Mouse (Mus musculus) hindbrain, embryonic 16.5 days (tissue): ENCODE data around the gene Mxd1. TPM values are rescaled to one million over a fixed set of nuclear protein-coding genes. Genes with fewer than 3 reads are reported as not detected.

Experiments
- ATAC-seq: fragments of 200-750 bp; cut with Nextera tagmentation; 2 replicates; pipeline ENCODE4 v1.8.0; 2017; ENCODE audit warnings: moderate TSS enrichment, moderate library complexity
- H3K27ac ChIP-seq: fragments of 300-500 bp; sonication (generic); 2 replicates; pipeline ENCODE4 v1.5.1; 2014; ENCODE audit warnings: low read depth, mild to moderate bottlenecking, control low read depth, low read length, moderate library complexity
- H3K27me3 ChIP-seq: fragments of 300-500 bp; sonication (generic); replicated peaks from 2 replicates; pipeline ENCODE4 v1.6.1; 2014; ENCODE audit warnings: low read length; ENCODE audit not compliant: control insufficient read depth, insufficient read depth
- H3K36me3 ChIP-seq: fragments of 300-500 bp; sonication (generic); 2 replicates; pipeline ENCODE4 v1.6.1; 2014; ENCODE audit warnings: mild to moderate bottlenecking, low read length, moderate library complexity, mixed read lengths; ENCODE audit not compliant: control insufficient read depth, insufficient read depth
- H3K4me1 ChIP-seq: fragments of 300-500 bp; sonication (generic); 2 replicates; pipeline ENCODE4 v1.6.1; 2014; ENCODE audit warnings: low read depth, low read length; ENCODE audit not compliant: control insufficient read depth, insufficient read depth
- H3K4me2 ChIP-seq: fragments of 300-500 bp; sonication (generic); 2 replicates; pipeline ENCODE4 v1.6.1; 2014; ENCODE audit warnings: mild to moderate bottlenecking, low read length, control low read depth, moderate library complexity
- H3K4me3 ChIP-seq: fragments of 300-500 bp; sonication (generic); 2 replicates; pipeline ENCODE4 v1.5.1; 2014; ENCODE audit warnings: mild to moderate bottlenecking, low read length, control low read depth, moderate library complexity
- H3K9ac ChIP-seq: fragments of 300-500 bp; sonication (generic); 2 replicates; pipeline ENCODE4 v1.6.1; 2014; ENCODE audit warnings: low read depth, mild to moderate bottlenecking, control low read depth, low read length, moderate library complexity
- H3K9me3 ChIP-seq: fragments of 300-500 bp; sonication (generic); 2 replicates; pipeline ENCODE4 v1.6.1; 2014; ENCODE audit warnings: mild to moderate bottlenecking, low read length, moderate library complexity; ENCODE audit not compliant: control insufficient read depth
- WGBS: fragments of 180-500 bp; shearing (Covaris S2); extraction: QIAGEN DNeasy Blood & Tissue Kit; methylation state at CpG from one replicate; pipeline ENCODE4 v1.1.7; 2014; 5-methylcytosine and 5-hydroxymethylcytosine counted together
- polyA plus RNA-seq: library from polyadenylated mRNA; unstranded; fragments of >200 nt; fragmentation: Nextera tagmentation; extraction: Ambion mirVana; gene quantifications from 2 replicates; pipeline ENCODE4 v1.2.1, GENCODE M21; 2015

Gene Mxd1
- polyA plus RNA-seq, result 16.1 and 19.1 TPM in 2 replicates

DNA sequence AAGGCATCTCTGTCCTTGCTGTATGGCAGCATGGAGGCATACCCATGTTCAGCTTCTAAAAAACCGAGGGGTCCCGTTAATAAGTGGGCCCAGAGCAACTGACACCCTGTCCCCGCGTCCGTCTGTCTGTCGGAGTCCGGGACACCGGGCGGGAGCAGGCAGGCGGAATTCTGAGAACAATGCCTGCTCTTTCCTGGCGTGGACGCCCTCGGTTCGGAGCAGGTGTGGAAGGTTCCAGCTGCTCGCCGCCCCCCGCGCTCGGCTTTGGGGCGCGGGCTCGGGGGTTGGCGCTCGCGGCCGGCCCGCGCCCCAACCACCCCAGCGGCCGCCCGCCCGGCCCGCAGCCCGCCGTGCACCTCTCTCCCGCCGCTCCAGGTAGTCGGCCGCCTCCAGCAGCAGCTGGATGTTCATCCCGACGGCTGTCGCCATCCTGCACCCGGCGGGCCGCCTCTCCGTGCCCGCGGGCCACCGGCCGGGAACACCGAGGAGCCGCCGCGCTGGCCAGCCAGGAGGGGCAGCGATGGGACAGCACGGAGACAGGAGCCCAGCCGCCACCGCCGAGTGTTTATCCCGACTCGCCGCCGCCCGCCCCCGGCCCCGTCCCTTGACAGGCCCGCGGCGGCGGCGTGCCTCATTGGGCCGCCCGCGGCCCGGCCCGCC is at the start of gene Mxd1:
Gene Mxd1, minus strand, starts transcription at position 582 of the 660 bp plus-strand sequence.
- peak within 1 kb of the TSS; percentile 92 for H3K9ac ChIP-seq
- no peaks in the 10 kb centered on the region; the same call in 1 of the 2 replicates for H3K36me3 ChIP-seq
- H3K4me3 ChIP-seq, result peak within 1 kb of the TSS; percentile 97
- under 1% methylated on average over 41 of the region's 76 CpGs for WGBS
- no peak for ATAC-seq
- H3K27ac ChIP-seq, result peak within 1 kb of the TSS; percentile 71
- peaks cover 24% of the 10 kb centered on the region for H3K4me1 ChIP-seq
- peak within 1 kb of the TSS; percentile 93 for H3K4me2 ChIP-seq
- no peaks in the 10 kb centered on the region for H3K27me3 ChIP-seq
- no peaks in the 10 kb centered on the region for H3K9me3 ChIP-seq

DNA sequence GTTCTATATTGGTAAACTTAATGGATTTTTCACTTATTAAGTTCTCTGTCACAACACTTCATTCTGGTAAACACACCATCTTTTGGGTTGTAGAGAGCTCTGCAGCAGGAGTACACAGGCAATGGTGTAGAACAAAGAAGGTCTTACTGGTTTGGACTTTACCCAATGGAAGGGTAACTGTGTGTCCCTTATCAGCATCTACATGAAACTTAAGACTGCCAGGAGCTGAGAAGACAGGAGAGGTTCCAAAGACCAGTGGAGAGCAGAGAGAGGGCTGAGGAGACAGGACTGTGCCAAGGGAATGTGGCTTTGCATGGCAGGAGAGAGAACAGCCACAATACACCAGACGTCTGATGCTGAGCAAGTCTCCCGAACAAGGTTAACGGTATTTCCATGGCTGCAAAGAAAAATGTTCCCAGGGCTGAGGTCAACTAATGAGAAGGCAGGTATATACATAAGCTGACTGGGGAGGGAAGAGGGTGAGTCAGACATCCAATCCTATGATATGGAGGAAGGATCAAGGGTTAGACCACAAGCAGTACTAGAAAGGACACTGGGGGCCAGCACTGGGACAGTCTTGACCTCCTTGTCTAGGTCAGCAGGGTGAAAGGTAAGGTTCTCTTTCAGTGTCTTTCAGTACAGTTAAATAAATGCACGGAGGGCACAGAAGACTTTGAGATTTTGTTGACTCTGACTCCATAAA is 39.3 kb upstream of the Mxd1 start:
- H3K4me1 ChIP-seq, result no peaks in the 10 kb centered on the region

DNA sequence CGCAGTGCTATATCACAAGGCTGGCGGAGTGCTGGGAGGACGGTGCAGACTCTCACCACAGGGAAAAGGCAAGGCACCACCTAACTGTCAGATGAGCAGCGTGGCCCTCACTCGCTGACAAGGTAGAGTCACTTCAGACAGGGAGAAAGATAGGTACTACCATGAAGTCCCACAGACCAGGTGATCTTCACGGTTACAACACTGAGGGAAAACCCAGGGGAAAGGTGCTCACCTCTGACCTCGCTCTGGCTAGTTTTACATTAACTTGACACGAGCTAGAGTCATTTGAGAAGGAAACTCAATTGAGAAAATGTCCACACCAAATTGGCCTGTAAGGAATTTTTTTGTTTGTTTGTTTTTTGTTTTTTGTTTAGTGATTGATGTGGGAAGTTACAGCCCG is 33.6 kb upstream of the Mxd1 start:
- Histone ChIP-seq H3K4me2 (no peak overlapping the region), H3K36me3 (peaks cover 51% of the 10 kb centered on the region), H3K9me3 (no peaks in the 10 kb centered on the region), H3K27ac (no peak overlapping the region), H3K4me3 (no peak overlapping the region), H3K4me1 (no peaks in the 10 kb centered on the region), H3K27me3 (no peaks in the 10 kb centered on the region), H3K9ac (no peak overlapping the region)
- WGBS, result 91% methylated on average over 9 of the region's 9 CpGs
- ATAC-seq, result no peak

More for the DNA sequence above, 39.3 kb upstream of the Mxd1 start:
- no peak overlapping the region for H3K27ac ChIP-seq
- H3K9ac ChIP-seq, result no peak overlapping the region
- no peaks in the 10 kb centered on the region for H3K27me3 ChIP-seq
- H3K36me3 ChIP-seq, result peaks cover 31% of the 10 kb centered on the region
- no peak overlapping the region for H3K4me3 ChIP-seq
- 85% methylated on average over 4 of the region's 4 CpGs for WGBS
- no peak for ATAC-seq
- no peak overlapping the region for H3K4me2 ChIP-seq
- H3K9me3 ChIP-seq, result no peaks in the 10 kb centered on the region

DNA sequence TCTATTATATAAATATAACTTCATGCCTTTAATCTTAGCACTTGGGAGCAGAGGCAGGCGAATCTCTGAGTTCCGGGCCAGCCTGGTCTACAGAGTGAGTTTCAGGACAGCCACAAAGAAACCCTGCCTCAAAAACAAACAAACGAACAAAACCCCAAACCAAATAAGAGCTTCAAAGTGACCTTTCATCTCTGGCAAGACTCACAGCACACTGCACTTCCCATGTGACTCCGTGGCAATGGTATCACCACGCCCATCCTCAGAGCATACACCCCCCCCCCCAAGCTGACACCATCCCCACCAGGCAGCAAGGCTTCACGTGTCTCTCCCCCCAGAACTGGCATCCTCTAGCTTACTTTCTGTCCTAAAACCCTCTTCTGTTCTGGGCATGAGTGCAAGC is 28.9 kb upstream of the Mxd1 start:
- no peak overlapping the region for H3K4me2 ChIP-seq
- H3K27me3 ChIP-seq, result no peaks in the 10 kb centered on the region
- no peak overlapping the region for H3K4me3 ChIP-seq
- H3K36me3 ChIP-seq, result peaks cover 46% of the 10 kb centered on the region
- no peak overlapping the region for H3K9ac ChIP-seq
- 91% methylated on average over 6 of the region's 6 CpGs for WGBS
- ATAC-seq, result no peak
- H3K4me1 ChIP-seq, result no peaks in the 10 kb centered on the region
- H3K9me3 ChIP-seq, result no peaks in the 10 kb centered on the region
- H3K27ac ChIP-seq, result no peak overlapping the region

DNA sequence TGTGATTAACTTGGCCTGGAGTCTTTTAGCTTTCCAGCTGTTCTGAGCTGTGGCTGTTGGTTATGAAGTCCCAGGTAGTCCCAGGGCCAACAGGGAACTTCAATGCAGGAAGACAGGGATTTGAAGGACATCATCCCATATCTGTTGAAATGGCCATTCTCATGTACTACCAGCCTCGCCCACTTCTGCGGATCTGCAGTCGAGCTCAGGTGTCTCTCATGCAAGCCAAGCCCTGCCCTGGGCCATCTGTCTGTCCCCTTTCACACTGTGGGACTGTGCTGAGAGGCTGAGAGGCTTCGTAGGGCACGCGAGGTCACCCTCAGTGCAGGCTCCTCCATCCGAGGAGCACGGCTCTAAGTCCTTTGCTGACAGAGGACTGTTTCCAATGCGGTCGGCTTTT is 27.3 kb upstream of the Mxd1 start:
- H3K4me3 ChIP-seq, result no peak overlapping the region
- H3K27ac ChIP-seq, result no peak overlapping the region
- no peaks in the 10 kb centered on the region for H3K4me1 ChIP-seq
- no peaks in the 10 kb centered on the region for H3K27me3 ChIP-seq
- no peak overlapping the region for H3K4me2 ChIP-seq
- H3K36me3 ChIP-seq, result peaks cover 32% of the 10 kb centered on the region
- no peak for ATAC-seq
- H3K9ac ChIP-seq, result no peak overlapping the region
- whole genome bisulfite sequencing, result 90% methylated on average over 10 of the region's 10 CpGs
- no peaks in the 10 kb centered on the region for H3K9me3 ChIP-seq

DNA sequence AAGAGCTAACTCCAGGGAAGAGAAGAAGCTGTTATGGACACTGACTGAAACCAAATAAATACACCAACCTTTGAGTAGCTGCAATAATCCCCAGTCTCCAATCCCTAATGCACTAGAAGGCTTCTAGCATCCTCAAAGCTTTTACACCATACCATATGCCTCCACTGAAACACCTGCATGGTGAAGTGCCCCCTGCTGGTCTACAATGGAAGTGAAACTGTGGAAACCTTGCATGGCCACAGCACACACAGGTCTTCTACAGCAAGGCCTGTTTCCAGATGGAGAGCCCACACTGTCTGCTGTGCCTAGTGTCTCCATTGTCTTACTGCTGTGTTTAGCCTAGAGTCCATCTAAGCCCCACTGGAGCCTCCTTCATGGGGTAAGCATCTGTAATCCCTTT is 25.5 kb upstream of the Mxd1 start:
- Histone ChIP-seq H3K27me3 (no peaks in the 10 kb centered on the region), H3K27ac (no peak overlapping the region), H3K4me1 (no peaks in the 10 kb centered on the region), H3K9ac (no peak overlapping the region), H3K4me2 (no peak overlapping the region), H3K9me3 (no peaks in the 10 kb centered on the region), H3K36me3 (peaks cover 28% of the 10 kb centered on the region), H3K4me3 (no peak overlapping the region)
- ATAC-seq, result no peak

DNA sequence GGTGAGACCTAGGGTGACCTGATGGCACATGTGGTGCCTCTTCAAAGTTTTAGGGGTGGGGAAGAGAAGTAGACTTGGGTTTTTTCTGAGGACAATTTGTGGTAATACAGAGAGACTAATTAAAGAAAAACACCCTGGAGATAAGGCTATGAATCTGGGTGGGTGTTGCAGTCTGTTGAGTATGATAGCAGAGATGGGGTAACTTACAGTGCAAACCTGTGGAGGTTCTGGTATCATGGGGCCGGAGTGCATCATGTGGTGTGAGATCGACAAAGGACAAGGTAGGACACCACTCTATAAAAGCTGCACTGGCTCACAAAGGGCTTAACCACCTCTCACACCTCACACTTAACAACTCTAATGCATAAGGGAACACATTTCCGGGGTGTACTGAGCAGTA is 20.7 kb upstream of the Mxd1 start:
- Histone ChIP-seq H3K27me3 (no peaks in the 10 kb centered on the region), H3K9ac (no peak overlapping the region), H3K4me2 (no peak overlapping the region), H3K4me1 (0 out of 2 replicates have a peak, but pooled peaks cover 1% of the 10 kb centered on the region), H3K9me3 (no peaks in the 10 kb centered on the region), H3K36me3 (peaks cover 11% of the 10 kb centered on the region), H3K27ac (no peak overlapping the region), H3K4me3 (no peak overlapping the region)
- WGBS, result 98% methylated on average over 3 of the region's 3 CpGs
- ATAC-seq, result no peak

DNA sequence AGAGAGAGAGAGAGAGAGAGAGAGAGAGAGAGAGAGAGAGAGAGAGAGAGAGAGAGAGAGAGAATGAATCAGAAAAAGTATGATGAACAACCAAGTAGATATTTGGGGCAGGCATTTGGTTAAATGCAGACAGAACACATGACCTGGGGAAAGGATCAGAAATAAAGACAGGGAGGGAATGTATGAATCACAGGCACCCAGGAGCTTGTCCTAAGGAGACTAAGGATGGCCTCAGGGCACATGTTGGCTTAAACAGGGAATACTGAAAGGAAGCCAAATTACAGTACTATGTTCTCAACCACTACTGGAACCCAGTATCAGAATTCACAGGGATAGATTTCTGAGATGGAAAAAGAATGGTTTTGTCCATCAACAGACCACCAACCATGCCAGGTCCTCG is 18.0 kb upstream of the Mxd1 start:
- Histone ChIP-seq H3K4me2 (no peak overlapping the region), H3K27me3 (no peaks in the 10 kb centered on the region), H3K4me1 (peaks cover 8% of the 10 kb centered on the region; the same call in 1 of the 2 replicates), H3K27ac (no peak overlapping the region), H3K4me3 (no peak overlapping the region), H3K36me3 (peaks cover 9% of the 10 kb centered on the region), H3K9me3 (no peaks in the 10 kb centered on the region), H3K9ac (no peak overlapping the region)
- no peak for ATAC-seq
- 81% methylated on average over 1 of the region's 1 CpGs for WGBS

DNA sequence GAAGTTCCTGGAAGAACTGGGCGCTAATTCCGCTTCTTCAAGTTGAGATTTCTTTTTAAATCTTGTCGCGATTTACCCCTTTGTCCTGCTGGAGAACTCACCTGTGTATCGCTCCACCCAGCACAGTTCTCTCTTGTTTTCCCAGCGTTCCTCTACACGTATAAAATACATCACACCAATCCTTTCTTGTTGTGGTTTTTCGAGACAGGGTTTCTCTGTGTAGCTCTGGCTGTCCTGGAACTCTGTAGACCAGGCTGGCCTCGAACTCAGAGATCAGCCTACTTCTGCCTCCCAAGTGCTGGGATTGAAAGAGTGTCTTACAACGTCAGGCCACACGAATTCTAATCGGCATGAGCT is 15.7 kb upstream of the Mxd1 start:
- peaks cover 8% of the 10 kb centered on the region; the same call in 1 of the 2 replicates for H3K4me1 ChIP-seq
- H3K4me3 ChIP-seq, result peak overlapping the region; percentile 72
- peak overlapping the region; percentile 26; the same call in 1 of the 2 replicates for H3K27ac ChIP-seq
- no peaks in the 10 kb centered on the region for H3K9me3 ChIP-seq
- peak overlapping the region; percentile 82 for H3K9ac ChIP-seq
- WGBS, result 38% methylated on average over 12 of the region's 12 CpGs
- peak overlapping the region; percentile 57 for H3K4me2 ChIP-seq
- peaks cover 19% of the 10 kb centered on the region; the same call in 1 of the 2 replicates for H3K36me3 ChIP-seq
- peak; percentile 37; the same call in 1 of the 2 replicates for ATAC-seq
- H3K27me3 ChIP-seq, result no peaks in the 10 kb centered on the region
